Mouse (Mus musculus): ENCODE results near the gene Fyb2. TPM values are rescaled to one million over a fixed set of nuclear protein-coding genes. Genes with fewer than 3 reads are reported as not detected.

The Fyb2 gene
- polyA plus RNA-seq, 1 experiment from 2014 or later, result 1.0 TPM

DNA sequence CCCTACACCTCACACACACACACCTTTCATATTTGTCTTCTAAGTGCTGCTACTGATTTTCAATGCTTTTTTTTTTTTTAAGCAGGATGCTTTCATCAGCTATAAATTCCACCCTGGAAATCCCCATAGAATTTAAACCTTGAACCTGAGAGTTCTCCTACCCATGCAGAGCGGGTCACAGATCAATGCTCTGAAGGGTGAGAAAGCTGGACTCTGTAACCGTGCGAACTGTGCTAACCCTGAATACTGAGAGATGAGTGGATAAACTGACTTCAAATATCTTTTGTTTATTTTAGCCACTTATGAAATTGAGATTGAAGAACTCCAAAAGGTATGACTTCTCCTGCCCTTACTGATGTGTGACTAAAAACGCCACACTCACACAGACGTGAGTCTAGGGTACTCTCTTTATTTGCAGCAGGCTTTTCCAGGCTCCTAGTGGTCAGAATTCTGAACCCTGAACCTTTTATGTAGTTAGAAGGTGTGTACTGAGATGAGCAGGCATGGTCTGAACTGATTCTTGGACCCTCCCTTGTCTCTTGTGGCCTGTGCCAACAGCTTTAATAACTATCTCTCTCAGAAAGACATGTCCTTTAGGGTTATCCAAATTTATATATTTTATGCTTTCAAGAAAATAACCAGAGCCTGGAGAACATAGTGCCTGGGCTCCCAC is 72.8 kb downstream of the Fyb2 start:
- Histone ChIP-seq H3K4me3 (replicated peaks; ENCODE audit: low read depth, low read length) (no peak overlapping the region), H3K4me1 (replicated peaks; ENCODE audit: insufficient read depth, low read length) (no peaks in the 10 kb centered on the region), H3K36me3 (ENCODE audit: insufficient read depth, low read length) (no peaks in the 10 kb centered on the region), H3K9ac (ENCODE audit: low read depth, low read length) (no peak overlapping the region), H3K27ac (peak overlapping the region; percentile 62; the same call in 1 of the 2 replicates), H3K4me2 (ENCODE audit: low read length) (no peak overlapping the region), H3K27me3 (ENCODE audit: insufficient read depth, low read length) (no peaks in the 10 kb centered on the region), H3K9me3 (replicated peaks; ENCODE audit: low read length) (no peaks in the 10 kb centered on the region)
- no peak for TF ChIP-seq CTCF (IDR thresholded peaks at IDR 0.05; ENCODE audit: low read depth)
- peak; percentile 82; the same call in 1 of the 2 replicates for ATAC-seq (replicated peaks; ENCODE audit: low FRiP score, low read depth)
- DNase-seq (ENCODE audit: low spot score), result peak; percentile 27
- WGBS, result 47% methylated on average over 5 of the region's 5 CpGs

DNA sequence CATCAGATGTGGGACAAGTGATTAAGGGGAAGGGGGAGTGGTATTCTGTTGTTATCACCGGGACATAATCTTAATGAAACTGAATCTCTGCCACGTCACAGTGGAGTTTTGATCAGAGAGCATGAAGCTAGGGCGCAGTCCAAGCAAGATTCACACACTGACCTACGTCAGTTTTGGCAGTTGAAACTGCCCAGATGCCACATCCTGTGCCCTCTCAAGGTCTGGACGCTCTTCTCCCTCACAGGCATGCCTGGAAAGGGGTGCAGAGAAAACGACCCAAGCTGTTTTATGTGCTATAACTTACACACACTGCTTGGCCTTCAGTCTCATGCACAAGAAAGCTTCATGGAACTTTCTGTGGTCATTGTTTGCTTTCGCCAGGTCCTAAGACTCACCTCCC is 74.4 kb downstream of the Fyb2 start:
- no peaks in the 10 kb centered on the region for H3K9me3 ChIP-seq (replicated peaks; ENCODE audit: low read length)

DNA sequence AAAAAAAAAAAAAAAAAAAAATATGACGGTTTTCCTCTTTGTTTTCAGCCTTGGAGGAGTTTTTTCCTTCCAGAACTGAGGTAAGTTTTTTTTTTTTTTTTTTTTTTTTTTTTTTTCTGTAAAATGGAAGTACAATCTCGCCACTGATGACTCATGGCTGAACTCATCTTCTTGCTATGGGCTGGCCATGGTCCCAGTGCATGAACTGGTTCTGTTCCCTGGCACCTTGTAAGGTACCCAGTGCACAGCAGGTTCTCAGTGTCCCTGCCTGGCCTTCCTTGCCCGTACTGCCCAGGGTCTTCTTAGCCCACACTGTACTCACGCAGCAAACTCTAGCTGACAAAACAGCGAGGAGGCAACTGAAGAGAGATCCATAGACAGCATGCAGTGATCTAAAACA is 74.8 kb downstream of the Fyb2 start:
- Histone ChIP-seq H3K9ac (ENCODE audit: low read depth, low read length) (no peak overlapping the region), H3K9me3 (replicated peaks; ENCODE audit: low read length) (no peaks in the 10 kb centered on the region), H3K27me3 (ENCODE audit: insufficient read depth, low read length) (no peaks in the 10 kb centered on the region), H3K27ac (no peak overlapping the region), H3K4me1 (replicated peaks; ENCODE audit: insufficient read depth, low read length) (no peaks in the 10 kb centered on the region), H3K36me3 (ENCODE audit: insufficient read depth, low read length) (no peaks in the 10 kb centered on the region), H3K4me3 (replicated peaks; ENCODE audit: low read depth, low read length) (no peak overlapping the region), H3K4me2 (ENCODE audit: low read length) (no peak overlapping the region)
- ATAC-seq (replicated peaks; ENCODE audit: low FRiP score, low read depth) (no peak), DNase-seq (ENCODE audit: low spot score) (no peak)
- no peak for TF ChIP-seq CTCF (IDR thresholded peaks at IDR 0.05; ENCODE audit: low read depth)
- 77% methylated on average over 5 of the region's 5 CpGs for WGBS

More for the DNA sequence above, 74.4 kb downstream of the Fyb2 start:
- DNase-seq (ENCODE audit: low spot score) (no peak), ATAC-seq (replicated peaks; ENCODE audit: low FRiP score, low read depth) (no peak)
- Histone ChIP-seq H3K9ac (ENCODE audit: low read depth, low read length) (no peak overlapping the region), H3K27me3 (ENCODE audit: insufficient read depth, low read length) (no peaks in the 10 kb centered on the region), H3K36me3 (ENCODE audit: insufficient read depth, low read length) (no peaks in the 10 kb centered on the region), H3K4me2 (ENCODE audit: low read length) (no peak overlapping the region), H3K4me1 (replicated peaks; ENCODE audit: insufficient read depth, low read length) (no peaks in the 10 kb centered on the region), H3K4me3 (replicated peaks; ENCODE audit: low read depth, low read length) (no peak overlapping the region), H3K27ac (no peak overlapping the region)
- no peak for TF ChIP-seq CTCF (IDR thresholded peaks at IDR 0.05; ENCODE audit: low read depth)
- 44% methylated on average over 7 of the region's 7 CpGs for WGBS

DNA sequence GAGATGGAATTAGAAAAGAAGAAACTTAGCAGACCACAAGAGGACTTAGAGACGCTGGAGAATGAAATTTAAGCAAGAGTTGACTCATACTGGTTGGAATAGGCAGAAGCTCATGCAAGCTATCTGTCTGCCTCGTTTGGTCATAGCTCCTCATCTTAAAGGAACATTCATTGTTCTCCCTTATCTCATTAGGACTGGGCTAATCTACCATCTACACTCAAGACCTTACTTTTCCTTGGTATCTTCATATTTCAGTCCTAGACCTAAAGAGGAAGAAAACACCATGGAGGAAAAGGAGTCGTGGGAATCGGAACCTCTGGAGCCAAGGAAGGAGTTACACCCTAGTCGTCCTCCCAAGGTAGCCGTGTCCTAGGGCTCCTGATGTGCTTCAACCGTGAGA is 75.5 kb downstream of the Fyb2 start:
- H3K4me1 ChIP-seq (replicated peaks; ENCODE audit: insufficient read depth, low read length), result no peaks in the 10 kb centered on the region
- no peak overlapping the region for H3K9ac ChIP-seq (ENCODE audit: low read depth, low read length)
- DNase-seq (ENCODE audit: low spot score) (no peak), ATAC-seq (replicated peaks; ENCODE audit: low FRiP score, low read depth) (no peak)
- H3K27ac ChIP-seq, result no peak overlapping the region
- 89% methylated on average over 7 of the region's 7 CpGs for WGBS
- no peak overlapping the region for H3K4me2 ChIP-seq (ENCODE audit: low read length)
- H3K36me3 ChIP-seq (ENCODE audit: insufficient read depth, low read length), result no peaks in the 10 kb centered on the region
- no peaks in the 10 kb centered on the region for H3K9me3 ChIP-seq (replicated peaks; ENCODE audit: low read length)
- TF ChIP-seq CTCF (IDR thresholded peaks at IDR 0.05; ENCODE audit: low read depth), result no peak
- no peak overlapping the region for H3K4me3 ChIP-seq (replicated peaks; ENCODE audit: low read depth, low read length)
- no peaks in the 10 kb centered on the region for H3K27me3 ChIP-seq (ENCODE audit: insufficient read depth, low read length)

GRCm38 (mm10) chr4:104990016-104990415 is 76.8 kb downstream of the Fyb2 start:
- ATAC-seq (replicated peaks; ENCODE audit: low FRiP score, low read depth), result no peak
- Histone ChIP-seq H3K9ac (ENCODE audit: low read depth, low read length) (no peak overlapping the region), H3K27me3 (ENCODE audit: insufficient read depth, low read length) (no peaks in the 10 kb centered on the region), H3K4me2 (ENCODE audit: low read length) (no peak overlapping the region), H3K27ac (no peak overlapping the region), H3K4me3 (replicated peaks; ENCODE audit: low read depth, low read length) (no peak overlapping the region), H3K4me1 (replicated peaks; ENCODE audit: insufficient read depth, low read length) (no peaks in the 10 kb centered on the region), H3K36me3 (ENCODE audit: insufficient read depth, low read length) (no peaks in the 10 kb centered on the region), H3K9me3 (replicated peaks; ENCODE audit: low read length) (no peaks in the 10 kb centered on the region)
- TF ChIP-seq CTCF (IDR thresholded peaks at IDR 0.05; ENCODE audit: low read depth), result no peak
- 79% methylated on average over 6 of the region's 6 CpGs for WGBS
- no peak for DNase-seq (ENCODE audit: low spot score)

GRCm38 (mm10) chr4:104990686-104991085 is 77.4 kb downstream of the Fyb2 start:
- no peak for ATAC-seq (replicated peaks; ENCODE audit: low FRiP score, low read depth)
- H3K9ac ChIP-seq (ENCODE audit: low read depth, low read length), result no peak overlapping the region
- no peaks in the 10 kb centered on the region for H3K36me3 ChIP-seq (ENCODE audit: insufficient read depth, low read length)
- WGBS, result 83% methylated on average over 3 of the region's 3 CpGs
- no peaks in the 10 kb centered on the region for H3K9me3 ChIP-seq (replicated peaks; ENCODE audit: low read length)
- H3K4me3 ChIP-seq (replicated peaks; ENCODE audit: low read depth, low read length), result no peak overlapping the region
- no peak overlapping the region for H3K27ac ChIP-seq
- no peaks in the 10 kb centered on the region for H3K27me3 ChIP-seq (ENCODE audit: insufficient read depth, low read length)
- DNase-seq (ENCODE audit: low spot score), result no peak
- H3K4me1 ChIP-seq (replicated peaks; ENCODE audit: insufficient read depth, low read length), result no peaks in the 10 kb centered on the region
- no peak overlapping the region for H3K4me2 ChIP-seq (ENCODE audit: low read length)
- no peak for TF ChIP-seq CTCF (IDR thresholded peaks at IDR 0.05; ENCODE audit: low read depth)

DNA sequence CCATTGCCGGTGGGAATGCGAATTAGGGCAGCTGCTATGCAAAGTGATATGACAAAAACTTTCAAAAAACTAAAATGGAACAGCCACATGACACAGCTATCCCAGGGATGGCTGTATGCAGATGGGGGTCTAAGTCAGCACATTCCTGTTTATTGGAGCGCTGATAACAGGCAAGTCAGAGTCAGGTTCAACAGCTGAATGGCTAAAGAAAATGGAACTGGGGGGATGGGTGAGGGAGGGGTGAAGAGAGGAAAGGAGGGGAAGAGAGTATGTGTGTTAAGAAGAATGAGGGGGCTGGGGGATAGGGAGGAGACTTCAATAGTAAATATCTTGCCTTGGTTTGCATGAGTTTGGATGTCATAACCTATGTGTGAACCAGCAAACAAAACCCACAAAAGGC is 79.0 kb downstream of the Fyb2 start:
- Histone ChIP-seq H3K27me3 (ENCODE audit: insufficient read depth, low read length) (no peaks in the 10 kb centered on the region), H3K4me1 (replicated peaks; ENCODE audit: insufficient read depth, low read length) (no peaks in the 10 kb centered on the region), H3K4me3 (replicated peaks; ENCODE audit: low read depth, low read length) (no peak overlapping the region), H3K9ac (ENCODE audit: low read depth, low read length) (no peak overlapping the region), H3K27ac (no peak overlapping the region), H3K4me2 (ENCODE audit: low read length) (no peak overlapping the region), H3K9me3 (replicated peaks; ENCODE audit: low read length) (no peaks in the 10 kb centered on the region), H3K36me3 (ENCODE audit: insufficient read depth, low read length) (no peaks in the 10 kb centered on the region)
- 82% methylated on average over 3 of the region's 3 CpGs for WGBS
- DNase-seq (ENCODE audit: low spot score), result no peak
- ATAC-seq (replicated peaks; ENCODE audit: low FRiP score, low read depth), result no peak
- no peak for TF ChIP-seq CTCF (IDR thresholded peaks at IDR 0.05; ENCODE audit: low read depth)

Measured in kidney, postnatal 0 days (tissue).